Mouse (Mus musculus) CH12.LX (cell line): ENCODE data around the gene Cox15. TPM values are rescaled to one million over a fixed set of nuclear protein-coding genes. Genes with fewer than 3 reads are reported as not detected.

Source experiments
- DNase-seq: peaks from one replicate; pipeline ENCODE4 v3.0.0-alpha.2; 2013; ENCODE audit errors: extremely low read depth
- H3K27ac ChIP-seq: 2 replicates; pipeline ENCODE4 v1.5.1; 2012; ENCODE audit warnings: low read depth, mild to moderate bottlenecking, control low read depth, moderate library complexity; ENCODE audit not compliant: insufficient read depth
- H3K27me3 ChIP-seq: replicated peaks from 2 replicates; pipeline ENCODE3; 2012; ENCODE audit warnings: inconsistent platforms
- H3K36me3 ChIP-seq, 2 experiments: replicated peaks in 1 of 2; 2 replicates each; pipeline versions ENCODE3 to v1.6.1; 2012; ENCODE audit warnings: inconsistent platforms in 1 of 2, low read length in 1 of 2, mild to moderate bottlenecking in 1 of 2, mixed read lengths in 1 of 2, moderate library complexity in 1 of 2; ENCODE audit not compliant: control insufficient read depth in 1 of 2, insufficient read depth in 1 of 2
- H3K4me1 ChIP-seq, 2 experiments: 2 replicates each; pipeline ENCODE4 v1.6.1; 2012; ENCODE audit warnings: inconsistent platforms in 1 of 2, moderate library complexity in 1 of 2; ENCODE audit not compliant: insufficient read depth in 2 of 2, control insufficient read depth in 1 of 2
- H3K4me2 ChIP-seq: 2 replicates; pipeline ENCODE4 v1.6.1; 2012; ENCODE audit warnings: low read depth, mild to moderate bottlenecking, control low read depth; ENCODE audit not compliant: poor library complexity, insufficient read depth, severe bottlenecking
- H3K4me3 ChIP-seq, 3 experiments: fragments of 150-350 bp in 1 of 3; sonication (generic) in 1 of 3; replicated peaks in 1 of 3; 2 replicates each; pipeline versions ENCODE3 to v1.5.1; 2011 to 2012; ENCODE audit warnings: low read depth in 2 of 3, low read length in 2 of 3, mild to moderate bottlenecking in 2 of 3, moderate library complexity in 2 of 3, control low read depth in 1 of 3, improper control_type of control experiment in 1 of 3, inconsistent platforms in 1 of 3, mixed read lengths in 1 of 3; ENCODE audit not compliant: poor library complexity in 1 of 3
- H3K79me2 ChIP-seq: replicated peaks from 2 replicates; pipeline ENCODE4 v1.6.1; 2012; ENCODE audit warnings: mild to moderate bottlenecking, moderate library complexity; ENCODE audit not compliant: control insufficient read depth, poor library complexity, insufficient read depth, severe bottlenecking; ENCODE audit errors: extremely low read depth
- H3K9ac ChIP-seq: 2 replicates; pipeline ENCODE4 v1.6.1; 2012; ENCODE audit warnings: low read depth, mild to moderate bottlenecking, control low read depth, moderate library complexity; ENCODE audit not compliant: insufficient read depth
- H3K9me3 ChIP-seq: replicated peaks from 2 replicates; pipeline ENCODE3; 2012; ENCODE audit warnings: low read length, inconsistent platforms, mixed read lengths
- BHLHE40 ChIP-seq: IDR thresholded peaks from 2 replicates; pipeline ENCODE4 v1.6.1; 2011; ENCODE audit warnings: mild to moderate bottlenecking, low read depth, low read length, improper control_type of control experiment
- CHD1 ChIP-seq: IDR thresholded peaks from 2 replicates; pipeline ENCODE4 v1.6.1; 2012; ENCODE audit warnings: low read depth, low read length, improper control_type of control experiment, inconsistent platforms
- E2F4 ChIP-seq: IDR thresholded peaks from 2 replicates; pipeline ENCODE4 v1.6.1; 2011; ENCODE audit warnings: low read depth, low read length, improper control_type of control experiment; ENCODE audit not compliant: insufficient replicate concordance
- ELF1 ChIP-seq: IDR thresholded peaks from 2 replicates; pipeline ENCODE4 v1.6.1; 2014; ENCODE audit warnings: low read depth, mild to moderate bottlenecking, inconsistent platforms, low read length, improper control_type of control experiment
- HCFC1 ChIP-seq: IDR thresholded peaks from 2 replicates; pipeline ENCODE4 v1.6.1; 2012; ENCODE audit warnings: low read depth, mild to moderate bottlenecking, inconsistent platforms, low read length, improper control_type of control experiment
- IRF4 ChIP-seq: IDR thresholded peaks from 2 replicates; pipeline ENCODE4 v1.6.1; 2014; ENCODE audit warnings: low read depth, mild to moderate bottlenecking, inconsistent platforms, low read length, improper control_type of control experiment
- KAT2A ChIP-seq: IDR thresholded peaks from 2 replicates; pipeline ENCODE4 v1.6.1; 2012; ENCODE audit warnings: low read length, improper control_type of control experiment, inconsistent platforms; ENCODE audit not compliant: insufficient replicate concordance
- MAZ ChIP-seq: IDR thresholded peaks from 2 replicates; pipeline ENCODE4 v1.6.1; 2012; ENCODE audit warnings: low read depth, mild to moderate bottlenecking, inconsistent platforms, low read length, improper control_type of control experiment, moderate library complexity
- MXI1 ChIP-seq: IDR thresholded peaks from 2 replicates; pipeline ENCODE4 v1.6.1; 2011; ENCODE audit warnings: mild to moderate bottlenecking, low read depth, low read length, improper control_type of control experiment
- NELFE ChIP-seq: IDR thresholded peaks from 2 replicates; pipeline ENCODE4 v1.6.1; 2011; ENCODE audit warnings: low read depth, low read length, improper control_type of control experiment
- NRF1 ChIP-seq: IDR thresholded peaks from 2 replicates; pipeline ENCODE4 v1.6.1; 2014; ENCODE audit warnings: low read depth, mild to moderate bottlenecking, inconsistent platforms, low read length, improper control_type of control experiment, moderate library complexity
- POLR2A ChIP-seq: IDR thresholded peaks from 2 replicates; pipeline ENCODE4 v1.6.1; 2011; ENCODE audit warnings: low read depth, mild to moderate bottlenecking, improper control_type of control experiment, low read length
- SIN3A ChIP-seq: IDR thresholded peaks from 2 replicates; pipeline ENCODE4 v1.6.1; 2012; ENCODE audit warnings: low read length, improper control_type of control experiment, inconsistent platforms
- SMC3 ChIP-seq: IDR thresholded peaks from 2 replicates; pipeline ENCODE4 v1.6.1; 2011; ENCODE audit warnings: low read depth, low read length, improper control_type of control experiment
- TBP ChIP-seq: conservative IDR thresholded peaks from 2 replicates; pipeline ENCODE4 v1.6.1; 2011; ENCODE audit warnings: low read depth, low read length, improper control_type of control experiment
- TCF12 ChIP-seq: IDR thresholded peaks from 2 replicates; pipeline ENCODE4 v1.6.1; 2014; ENCODE audit warnings: low read depth, mild to moderate bottlenecking, inconsistent platforms, low read length, improper control_type of control experiment
- UBTF ChIP-seq: IDR thresholded peaks from 2 replicates; pipeline ENCODE4 v1.6.1; 2012; ENCODE audit warnings: low read depth, mild to moderate bottlenecking, inconsistent platforms, low read length, improper control_type of control experiment, moderate library complexity
- ZC3H11A ChIP-seq: IDR thresholded peaks from 2 replicates; pipeline ENCODE4 v1.6.1; 2012; ENCODE audit warnings: low read depth, mild to moderate bottlenecking, inconsistent platforms, low read length, improper control_type of control experiment
- ZMIZ1 ChIP-seq: IDR thresholded peaks from 2 replicates; pipeline ENCODE4 v1.6.1; 2012; ENCODE audit warnings: low read depth, mild to moderate bottlenecking, inconsistent platforms, low read length, improper control_type of control experiment
- ZNF384 ChIP-seq: IDR thresholded peaks from 2 replicates; pipeline ENCODE4 v1.6.1; 2012; ENCODE audit warnings: low read depth, low read length, improper control_type of control experiment, inconsistent platforms
- dilution Hi-C: fragments of 300-500 bp; cut with MboI; formaldehyde crosslinking; loops from 2 replicates; pipeline ENCODE4 v1.14.3; 2020; ENCODE audit warnings: low sequenced_read_pairs; ENCODE audit not compliant: extremely low pct_unique_long_range_greater_than_20kb, extremely low pct_ligation_motif_present
- in situ Hi-C: fragments of 300-500 bp; cut with MboI; formaldehyde crosslinking; loops from 3 replicates; pipeline ENCODE4 v1.14.3; 2019; ENCODE audit warnings: low sequenced_read_pairs, low pct_ligation_motif_present, low pct_unique_long_range_greater_than_20kb, mixed read lengths
- polyA plus RNA-seq: library from polyadenylated mRNA; unstranded; fragments of >175 nt; gene quantifications from 2 replicates; pipeline ENCODE4 v1.2.1, GENCODE M21; 2012; ENCODE audit warnings: low read depth; ENCODE audit not compliant: insufficient read length
- total RNA-seq, 2 experiments: library from RNA; depleted of rRNA; stranded (reverse); fragments of 300-350 nt in 1 of 2; fragments of >200 nt in 1 of 2; gene quantifications; 2 replicates each; pipeline ENCODE4 v1.2.3; 2012 to 2014

Cox15 gene
- total and polyA plus RNA-seq, 3 experiments, result 17.4 to 26.9 (median 18.1) TPM

DNA sequence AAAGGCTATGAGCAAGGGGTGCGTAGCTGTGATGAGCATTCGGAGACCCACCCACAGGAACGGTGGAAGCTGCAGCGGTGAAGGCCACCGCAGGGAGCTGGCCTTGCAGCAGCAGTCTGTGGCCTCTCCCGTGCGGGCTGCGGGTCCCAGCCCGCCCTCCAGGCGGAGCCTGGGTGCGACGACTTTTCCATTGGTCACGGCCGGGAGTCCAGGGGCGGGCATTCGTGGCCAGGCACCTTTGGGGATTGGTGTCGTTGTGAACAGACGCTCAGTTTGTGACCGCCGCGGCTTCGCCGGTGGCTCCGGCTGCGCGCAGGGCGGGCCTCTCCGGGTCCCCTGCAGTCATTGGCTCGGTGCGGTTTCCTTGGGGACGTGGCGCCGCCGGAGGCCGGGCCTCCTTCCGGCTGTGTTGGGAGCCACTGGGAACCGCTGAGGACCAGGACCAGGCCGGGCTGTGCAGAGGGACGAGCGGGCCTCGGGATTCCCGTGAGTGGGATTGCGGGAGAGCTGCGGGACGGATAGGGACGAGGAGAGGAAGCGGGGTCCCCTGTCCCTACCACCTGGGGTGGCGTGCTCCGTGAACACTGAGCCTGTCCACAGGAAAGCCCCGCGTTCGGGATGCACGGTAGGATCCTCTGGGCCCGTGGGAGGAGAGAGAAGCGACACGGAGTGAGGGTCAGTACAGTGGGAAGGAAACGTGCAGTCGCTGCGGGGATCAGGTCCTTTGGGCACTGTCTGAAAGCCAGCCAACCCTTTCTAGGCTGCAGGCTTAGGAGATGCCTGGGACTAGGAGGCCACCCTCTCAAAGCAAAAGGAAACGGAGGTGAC is 63.2 kb downstream of the Cox15 start, which contains the start of gene Entpd7:
Entpd7 (plus strand) TSS at position 254 of the 828 bp plus-strand sequence.
- Histone ChIP-seq H3K4me2 (peak within 1 kb of the TSS; percentile 53), H3K27ac (no peak within 1 kb of the TSS), H3K79me2 (no peaks in the 10 kb centered on the region), H3K9me3 (no peaks in the 10 kb centered on the region), H3K9ac (peak within 1 kb of the TSS; percentile 63), H3K36me3 (peaks cover 2 to 18% of the 10 kb centered on the region in 2 experiments), H3K4me1 (peaks cover under 1 to 15% of the 10 kb centered on the region in 2 experiments; a peak in 1 of 4 replicates), H3K4me3 (peak within 1 kb of the TSS; percentile 77 to 95 (median 88)), H3K27me3 (no peaks in the 10 kb centered on the region)
- DNase-seq, result peak; percentile 91
- dilution Hi-C loops, result no loop called here
- TF ChIP-seq SIN3A (peak; percentile 89; the same call in 1 of the 2 replicates), HCFC1 (peak; percentile 64), ZC3H11A (no peak), ZMIZ1 (peak; percentile 58; the same call in 1 of the 2 replicates), NELFE (peak; percentile 69), POLR2A (peak; percentile 85), TBP (peak; percentile 65; the same call in 1 of the 2 replicates), NRF1 (peak; percentile 64), CHD1 (no peak), ZNF384 (no peak), UBTF (0 out of 2 replicates have a peak, but pooled peaks have one; percentile 62), E2F4 (no peak), BHLHE40 (peak; percentile 64), MXI1 (peak; percentile 56), ELF1 (peak; percentile 76), IRF4 (peak; percentile 53; the same call in 1 of the 2 replicates), KAT2A (0 out of 2 replicates have a peak, but pooled peaks have one; percentile 16), TCF12 (peak; percentile 54; the same call in 1 of the 2 replicates), MAZ (no peak), SMC3 (no peak)
- in situ Hi-C loops, result no loop called here

Other genes starting within 250 kb of the Cox15 start
- 122 and 131 TPM in 2 replicates for gene Got1, start 228.4 kb downstream of the Cox15 start, total RNA-seq (2012; rRNA removed)
- gene Got1, start 228.4 kb downstream of the Cox15 start, total RNA-seq (2014; rRNA removed), result 164 and 176 TPM in 2 replicates
- 214 and 228 TPM in 2 replicates for gene Got1, start 228.4 kb downstream of the Cox15 start, polyA plus RNA-seq
- gene Nkx2-3, start 140.7 kb downstream of the Cox15 start, total RNA-seq (2012; rRNA removed), result not detected in 2 replicates
- gene Nkx2-3, start 140.7 kb downstream of the Cox15 start, total RNA-seq (2014; rRNA removed), result not detected in 2 replicates
- 0.15 TPM in 1 of 2 replicates, not detected in the other for gene Nkx2-3, start 140.7 kb downstream of the Cox15 start, polyA plus RNA-seq
- 33.0 and 35.2 TPM in 2 replicates for gene Slc25a28, start 78.1 kb downstream of the Cox15 start, total RNA-seq (2012; rRNA removed)
- 37.8 and 41.5 TPM in 2 replicates for gene Slc25a28, start 78.1 kb downstream of the Cox15 start, total RNA-seq (2014; rRNA removed)
- 42.8 and 48.1 TPM in 2 replicates for gene Slc25a28, start 78.1 kb downstream of the Cox15 start, polyA plus RNA-seq
- 6.0 and 7.7 TPM in 2 replicates for gene Entpd7, start 63.3 kb downstream of the Cox15 start, total RNA-seq (2012; rRNA removed)
- gene Entpd7, start 63.3 kb downstream of the Cox15 start, total RNA-seq (2014; rRNA removed), result 2.7 and 2.9 TPM in 2 replicates
- gene Entpd7, start 63.3 kb downstream of the Cox15 start, polyA plus RNA-seq, result 3.9 and 4.0 TPM in 2 replicates
- gene Cutc, start within 50 bp of the Cox15 start, total RNA-seq (2012; rRNA removed), result 10.0 and 10.1 TPM in 2 replicates
- gene Cutc, start within 50 bp of the Cox15 start, total RNA-seq (2014; rRNA removed), result 18.2 and 18.5 TPM in 2 replicates
- 22.7 and 29.4 TPM in 2 replicates for gene Cutc, start within 50 bp of the Cox15 start, polyA plus RNA-seq
- gene Abcc2, start 29.2 kb upstream of the Cox15 start, total RNA-seq (2012; rRNA removed), result 0.08 TPM in 2 replicates
- gene Abcc2, start 29.2 kb upstream of the Cox15 start, total RNA-seq (2014; rRNA removed), result 0.09 and 0.18 TPM in 2 replicates
- 0.39 and 0.41 TPM in 2 replicates for gene Abcc2, start 29.2 kb upstream of the Cox15 start, polyA plus RNA-seq
- gene Dnmbp, start 187.2 kb upstream of the Cox15 start, total RNA-seq (2012; rRNA removed), result 2.3 and 2.6 TPM in 2 replicates
- gene Dnmbp, start 187.2 kb upstream of the Cox15 start, total RNA-seq (2014; rRNA removed), result 1.8 and 1.9 TPM in 2 replicates
- gene Dnmbp, start 187.2 kb upstream of the Cox15 start, polyA plus RNA-seq, result 4.7 and 5.4 TPM in 2 replicates
- gene Cpn1, start 233.6 kb upstream of the Cox15 start, total RNA-seq (2012; rRNA removed), result 0.13 and 0.17 TPM in 2 replicates
- 0.34 and 0.45 TPM in 2 replicates for gene Cpn1, start 233.6 kb upstream of the Cox15 start, total RNA-seq (2014; rRNA removed)
- gene Cpn1, start 233.6 kb upstream of the Cox15 start, polyA plus RNA-seq, result 0.83 and 1.0 TPM in 2 replicates